Mouse (Mus musculus) small intestine, adult 2 months (tissue): ENCODE measurements around the gene Trip6. TPM values are rescaled to one million over a fixed set of nuclear protein-coding genes. Genes with fewer than 3 reads are reported as not detected.

Experiments used
- H3K27ac ChIP-seq: fragments of 200-500 bp; 2 replicates; pipeline ENCODE4 v1.5.1; 2012; ENCODE audit warnings: low read depth, low read length, control low read depth, inconsistent platforms; ENCODE audit not compliant: insufficient read depth
- H3K27me3 ChIP-seq: fragments of 200-500 bp; 2 replicates; pipeline ENCODE4 v1.6.1; 2012; ENCODE audit warnings: mild to moderate bottlenecking, moderate library complexity, low read length, inconsistent platforms; ENCODE audit not compliant: control insufficient read depth, insufficient read depth
- H3K36me3 ChIP-seq: fragments of 200-500 bp; 2 replicates; pipeline ENCODE4 v1.6.1; 2012; ENCODE audit warnings: mild to moderate bottlenecking, low read length, control low read depth, inconsistent platforms; ENCODE audit not compliant: control insufficient read depth, insufficient read depth
- H3K4me1 ChIP-seq: fragments of 200-500 bp; 2 replicates; pipeline ENCODE4 v1.6.1; 2012; ENCODE audit warnings: low read length, inconsistent platforms, mixed read lengths; ENCODE audit not compliant: control insufficient read depth, insufficient read depth, insufficient read length
- H3K4me3 ChIP-seq: fragments of 200-500 bp; 2 replicates; pipeline ENCODE4 v1.5.1; 2012; ENCODE audit warnings: low read depth, mild to moderate bottlenecking, control low read depth, inconsistent platforms, low read length, moderate library complexity
- CTCF ChIP-seq: fragments of 200-500 bp; IDR thresholded peaks from 2 replicates; pipeline ENCODE4 v1.5.1; 2012; ENCODE audit warnings: low read depth, mild to moderate bottlenecking, control low read depth, inconsistent platforms, low read length, moderate library complexity, mixed read lengths; ENCODE audit not compliant: insufficient replicate concordance, insufficient read length; ENCODE audit errors: extremely low read depth
- POLR2A ChIP-seq: fragments of 200-500 bp; IDR thresholded peaks from 2 replicates; pipeline ENCODE4 v1.6.1; 2012; ENCODE audit warnings: low read depth, mild to moderate bottlenecking, control low read depth, inconsistent platforms, low read length, moderate library complexity
- WGBS: fragments of 180-500 bp; shearing (Covaris S2); methylation state at CpG from one replicate; pipeline ENCODE4 v1.1.7; 2018; 5-methylcytosine and 5-hydroxymethylcytosine counted together
- polyA plus RNA-seq: library from polyadenylated mRNA; depleted of rRNA; stranded (reverse); fragments of >200 nt; gene quantifications from 2 replicates; pipeline ENCODE4 v1.2.3, GENCODE M21; 2012

The Trip6 gene
- polyA plus RNA-seq, 1 experiment, result 8.2 TPM

DNA sequence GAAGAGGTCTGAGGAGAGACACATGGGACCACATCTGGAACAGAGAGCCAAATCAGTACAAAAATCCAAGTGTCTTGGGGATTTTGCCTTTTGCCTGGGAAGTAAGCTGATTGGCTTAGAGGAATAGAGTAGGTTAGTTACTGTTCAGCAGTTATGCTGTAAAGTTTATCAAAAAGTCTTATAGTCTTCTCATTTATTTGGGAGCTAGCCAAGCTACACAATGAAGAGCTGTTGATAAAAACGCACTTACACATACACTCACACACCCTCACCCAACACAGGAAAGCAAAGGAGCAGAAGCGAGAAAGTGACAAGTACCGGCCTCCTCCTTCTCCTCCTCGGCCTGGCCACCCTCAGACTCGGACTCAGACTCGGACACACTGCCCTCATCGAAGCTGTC lies 15.0 kb downstream of the Trip6 start:
- Histone ChIP-seq H3K36me3 (peaks cover 85% of the 10 kb centered on the region), H3K4me3 (no peak overlapping the region), H3K27me3 (no peaks in the 10 kb centered on the region), H3K4me1 (peaks cover 6% of the 10 kb centered on the region), H3K27ac (no peak overlapping the region)
- 59% methylated on average over 7 of the region's 7 CpGs for WGBS
- TF ChIP-seq CTCF (no peak), POLR2A (no peak)

DNA sequence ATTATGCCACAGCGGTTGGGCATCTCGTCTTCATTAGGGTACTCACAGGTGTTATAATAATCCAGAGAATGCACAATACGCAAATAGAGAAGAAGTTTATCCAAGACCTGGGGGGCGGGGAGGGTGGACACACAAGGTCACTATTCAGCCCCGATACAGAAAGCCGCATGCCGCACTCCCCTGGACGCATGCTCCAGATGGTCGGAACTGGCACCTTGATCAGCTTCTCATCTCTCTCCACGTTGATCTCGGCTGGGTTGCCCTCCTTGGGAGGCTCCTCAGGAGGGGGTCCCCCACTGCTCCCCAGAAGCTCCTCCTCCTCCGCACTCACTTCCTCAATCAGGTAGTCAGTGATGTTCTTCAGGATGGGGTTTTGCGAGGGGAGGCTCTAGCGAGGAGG lies 17.1 kb downstream of the Trip6 start:
- Histone ChIP-seq H3K36me3 (peaks cover 68% of the 10 kb centered on the region), H3K27me3 (no peaks in the 10 kb centered on the region), H3K4me1 (peaks cover 6% of the 10 kb centered on the region), H3K4me3 (no peak overlapping the region), H3K27ac (no peak overlapping the region)
- WGBS, result 89% methylated on average over 14 of the region's 14 CpGs
- TF ChIP-seq CTCF, result no peak
- TF ChIP-seq POLR2A, result no peak

DNA sequence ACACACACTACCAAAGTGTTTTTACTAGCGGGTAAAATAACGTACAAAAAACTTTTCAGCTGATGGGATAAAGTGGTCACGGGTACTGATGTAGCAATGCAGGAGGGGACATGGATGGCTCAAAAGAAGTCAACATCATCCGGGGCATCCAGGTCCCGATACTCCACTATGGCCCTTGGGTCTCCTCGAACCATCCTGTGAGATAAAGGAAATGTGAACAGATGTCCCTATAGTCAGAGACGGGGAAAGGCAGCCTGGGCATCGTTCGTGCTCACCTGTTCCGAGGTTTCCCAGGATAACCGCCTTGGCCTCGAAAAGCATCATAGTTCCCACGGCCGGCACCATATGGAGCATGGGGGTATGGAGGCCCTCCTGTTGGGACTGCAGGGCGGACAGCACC lies 18.5 kb downstream of the Trip6 start:
- WGBS, result 91% methylated on average over 15 of the region's 15 CpGs
- Histone ChIP-seq H3K27me3 (no peaks in the 10 kb centered on the region), H3K4me1 (peaks cover 10% of the 10 kb centered on the region), H3K4me3 (no peak overlapping the region), H3K36me3 (peaks cover 53% of the 10 kb centered on the region), H3K27ac (no peak overlapping the region)
- TF ChIP-seq CTCF (no peak), POLR2A (no peak)

DNA sequence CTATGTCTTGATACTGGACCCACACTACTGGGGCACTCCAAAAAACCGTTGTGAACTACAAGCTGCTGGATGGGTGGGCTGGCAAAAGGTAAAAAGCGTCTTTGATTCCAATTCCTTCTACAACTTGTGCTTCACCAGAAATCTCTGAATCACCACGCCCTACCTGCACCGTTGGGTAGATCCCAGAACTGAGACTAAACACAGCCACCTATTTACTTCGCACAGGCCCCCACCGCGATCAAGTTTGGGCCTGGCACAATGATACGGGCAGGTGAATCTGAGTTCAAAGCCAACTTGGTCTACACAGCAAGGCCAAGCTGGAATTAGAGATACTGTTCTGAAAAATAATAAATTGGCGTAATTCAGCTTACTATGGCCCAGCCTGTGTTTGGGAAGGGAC lies 18.9 kb downstream of the Trip6 start:
- Histone ChIP-seq H3K27ac (no peak overlapping the region), H3K27me3 (no peaks in the 10 kb centered on the region), H3K36me3 (peaks cover 49% of the 10 kb centered on the region), H3K4me1 (peaks cover 14% of the 10 kb centered on the region), H3K4me3 (peak overlapping the region; percentile 84; the same call in 1 of the 2 replicates)
- 67% methylated on average over 9 of the region's 9 CpGs for WGBS
- TF ChIP-seq CTCF, result no peak
- no peak for TF ChIP-seq POLR2A

DNA sequence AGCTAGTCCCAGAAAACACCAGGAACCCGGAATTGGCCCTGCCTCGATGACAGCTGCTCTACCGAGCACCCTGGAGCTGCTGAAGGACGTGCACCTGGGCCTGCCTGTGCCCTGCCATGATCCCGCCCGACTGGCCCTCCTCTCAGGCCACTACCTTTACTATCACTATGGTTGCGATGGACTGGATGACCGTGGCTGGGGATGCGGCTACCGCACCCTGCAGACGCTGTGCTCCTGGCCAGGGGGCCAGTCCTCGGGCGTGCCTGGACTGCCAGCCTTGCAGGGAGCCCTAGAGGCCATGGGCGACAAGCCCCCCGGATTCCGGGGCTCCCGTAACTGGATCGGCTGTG lies 19.5 kb downstream of the Trip6 start:
- Histone ChIP-seq H3K27ac (peak overlapping the region; percentile 68), H3K36me3 (peaks cover 43% of the 10 kb centered on the region)
- WGBS, result 6% methylated on average over 18 of the region's 18 CpGs

DNA sequence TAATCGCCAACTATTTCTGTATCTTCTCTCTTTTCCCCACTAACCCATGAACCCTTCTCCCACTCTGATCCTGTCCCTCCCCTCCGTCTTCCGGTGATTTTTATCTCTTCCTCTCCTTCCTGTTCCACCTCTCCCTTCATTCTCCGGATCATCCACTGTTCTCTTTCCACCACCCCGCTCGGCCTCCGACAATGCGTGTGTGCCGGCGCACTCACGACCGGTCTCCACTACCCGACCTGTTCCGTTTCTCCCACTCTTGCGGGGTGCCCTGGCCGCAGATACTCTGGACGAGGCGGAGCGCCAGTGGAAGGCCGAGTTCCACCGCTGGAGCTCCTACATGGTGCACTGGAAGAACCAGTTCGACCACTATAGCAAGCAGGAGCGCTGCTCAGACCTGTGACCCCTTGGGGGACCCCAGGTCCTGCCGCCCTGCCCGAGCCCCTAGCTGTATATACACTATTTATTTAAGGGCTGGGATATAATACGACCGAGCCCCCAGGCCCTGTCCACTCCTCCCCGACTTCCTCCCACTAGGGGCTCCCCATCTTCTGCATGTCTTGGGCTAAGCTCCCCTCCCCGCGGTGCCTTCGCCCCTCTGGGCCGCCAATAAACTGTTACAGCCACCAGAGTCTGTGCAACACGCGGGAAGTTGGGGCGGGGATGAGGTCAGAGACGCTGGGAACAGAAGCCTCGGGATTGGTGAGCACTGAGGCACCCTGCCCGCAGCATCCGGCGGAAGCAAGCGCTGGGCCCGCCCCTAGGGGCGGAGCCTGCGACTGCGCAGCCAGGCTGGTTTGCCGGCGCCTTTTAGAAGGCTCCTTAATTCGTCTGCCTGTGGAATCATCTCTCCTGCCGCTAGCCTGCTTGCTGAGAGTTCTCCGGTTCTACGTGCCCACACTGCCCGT lies 20.1 kb downstream of the Trip6 start, which contains the start of gene Ufsp1:
TSS of gene Ufsp1 (plus strand) at position 791 of the 905 bp plus-strand sequence.
- peak within 1 kb of the TSS; percentile 94 for H3K27ac ChIP-seq
- H3K36me3 ChIP-seq, result peaks cover 39% of the 10 kb centered on the region
- H3K4me1 ChIP-seq, result peaks cover 26% of the 10 kb centered on the region
- WGBS, result under 1% methylated on average over 52 of the region's 52 CpGs
- 0 out of 2 replicates have a peak, but pooled peaks cover under 1% of the 10 kb centered on the region for H3K27me3 ChIP-seq
- TF ChIP-seq POLR2A, result peak; percentile 33
- TF ChIP-seq CTCF, result no peak
- H3K4me3 ChIP-seq, result peak within 1 kb of the TSS; percentile 84

More for the DNA sequence above, 19.5 kb downstream of the Trip6 start:
- TF ChIP-seq CTCF (no peak), POLR2A (no peak; the same call in 1 of the 2 replicates)
- peak overlapping the region; percentile 84 for H3K4me3 ChIP-seq
- H3K4me1 ChIP-seq, result peaks cover 20% of the 10 kb centered on the region
- no peaks in the 10 kb centered on the region for H3K27me3 ChIP-seq

DNA sequence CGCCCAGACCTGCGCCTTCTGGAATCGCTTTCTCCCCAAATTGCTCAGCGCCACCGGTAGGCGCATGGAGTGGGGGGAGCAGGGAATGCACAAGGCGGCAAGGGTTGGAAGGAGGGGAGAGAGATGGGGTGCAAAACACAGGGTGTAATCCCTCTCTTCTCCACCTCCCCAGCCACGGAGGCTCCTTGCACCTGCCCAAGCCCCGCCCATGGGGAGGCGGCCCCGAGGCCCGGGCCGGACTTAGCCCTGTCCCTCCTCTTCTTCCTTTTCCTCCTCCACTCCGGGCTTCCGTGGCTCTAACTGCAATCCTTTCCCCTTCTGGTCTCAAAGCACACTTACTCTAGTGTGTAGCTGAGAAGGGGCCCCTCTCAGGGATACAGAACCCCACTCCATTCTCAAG lies 20.9 kb downstream of the Trip6 start:
- H3K27ac ChIP-seq, result peak overlapping the region; percentile 94
- peaks cover 9% of the 10 kb centered on the region for H3K27me3 ChIP-seq
- under 1% methylated on average over 15 of the region's 15 CpGs for WGBS
- peaks cover 32% of the 10 kb centered on the region for H3K36me3 ChIP-seq
- TF ChIP-seq CTCF (no peak), POLR2A (peak; percentile 23; the same call in 1 of the 2 replicates)
- peaks cover 31% of the 10 kb centered on the region for H3K4me1 ChIP-seq
- peak overlapping the region; percentile 84 for H3K4me3 ChIP-seq
